Mouse (Mus musculus): ENCODE data around the gene Troap. TPM values are rescaled to one million over a fixed set of nuclear protein-coding genes. Genes with fewer than 3 reads are reported as not detected.

The Troap gene
- polyA plus RNA-seq, 1 experiment = 15.2 TPM

- H3K27me3 ChIP-seq (ENCODE audit: control insufficient read depth, insufficient read depth, low read length) = no peaks in the 10 kb centered on the region
- TF ChIP-seq POLR2A (IDR thresholded peaks at IDR 0.05; ENCODE audit: control insufficient read depth, low read depth, low read length) (no peak), CTCF (IDR thresholded peaks at IDR 0.05; ENCODE audit: control insufficient read depth, insufficient read depth, insufficient replicate concordance, low read depth, low read length) (no peak)
- no peak overlapping the region for H3K27ac ChIP-seq (ENCODE audit: control insufficient read depth, insufficient read depth, low read depth, low read length)
- H3K4me1 ChIP-seq (ENCODE audit: control insufficient read depth, insufficient read depth, low read length) = peaks cover 9% of the 10 kb centered on the region
- no peak overlapping the region for H3K4me3 ChIP-seq (ENCODE audit: control insufficient read depth, low read depth, low read length)
- H3K36me3 ChIP-seq (ENCODE audit: control insufficient read depth, insufficient read depth, low read length) = no peaks in the 10 kb centered on the region
Observed at GRCm38 (mm10) chr15:99079804-99080203, 5.4 kb downstream of the Troap start.

GRCm38 (mm10) chr15:99082322-99082721, 7.9 kb downstream of the Troap start:
- Histone ChIP-seq H3K27ac (ENCODE audit: control insufficient read depth, insufficient read depth, low read depth, low read length) (no peak overlapping the region), H3K4me3 (ENCODE audit: control insufficient read depth, low read depth, low read length) (no peak overlapping the region), H3K27me3 (ENCODE audit: control insufficient read depth, insufficient read depth, low read length) (no peaks in the 10 kb centered on the region), H3K36me3 (ENCODE audit: control insufficient read depth, insufficient read depth, low read length) (no peaks in the 10 kb centered on the region), H3K4me1 (ENCODE audit: control insufficient read depth, insufficient read depth, low read length) (peaks cover 8% of the 10 kb centered on the region)
- TF ChIP-seq CTCF (IDR thresholded peaks at IDR 0.05; ENCODE audit: control insufficient read depth, insufficient read depth, insufficient replicate concordance, low read depth, low read length) = no peak
- TF ChIP-seq POLR2A (IDR thresholded peaks at IDR 0.05; ENCODE audit: control insufficient read depth, low read depth, low read length) = no peak

- TF ChIP-seq CTCF (IDR thresholded peaks at IDR 0.05; ENCODE audit: control insufficient read depth, insufficient read depth, insufficient replicate concordance, low read depth, low read length) (no peak), POLR2A (IDR thresholded peaks at IDR 0.05; ENCODE audit: control insufficient read depth, low read depth, low read length) (no peak)
- Histone ChIP-seq H3K4me1 (ENCODE audit: control insufficient read depth, insufficient read depth, low read length) (peaks cover 12% of the 10 kb centered on the region), H3K4me3 (ENCODE audit: control insufficient read depth, low read depth, low read length) (no peak overlapping the region), H3K36me3 (ENCODE audit: control insufficient read depth, insufficient read depth, low read length) (no peaks in the 10 kb centered on the region), H3K27me3 (ENCODE audit: control insufficient read depth, insufficient read depth, low read length) (no peaks in the 10 kb centered on the region), H3K27ac (ENCODE audit: control insufficient read depth, insufficient read depth, low read depth, low read length) (no peak overlapping the region)
Observed at GRCm38 (mm10) chr15:99082840-99083239, 8.5 kb downstream of the Troap start.

GRCm38 (mm10) chr15:99083258-99083657, 8.9 kb downstream of the Troap start:
- TF ChIP-seq POLR2A (IDR thresholded peaks at IDR 0.05; ENCODE audit: control insufficient read depth, low read depth, low read length) (no peak), CTCF (IDR thresholded peaks at IDR 0.05; ENCODE audit: control insufficient read depth, insufficient read depth, insufficient replicate concordance, low read depth, low read length) (peak; percentile 56; the same call in 1 of the 2 replicates)
- H3K4me1 ChIP-seq (ENCODE audit: control insufficient read depth, insufficient read depth, low read length) = peaks cover 16% of the 10 kb centered on the region
- no peak overlapping the region for H3K27ac ChIP-seq (ENCODE audit: control insufficient read depth, insufficient read depth, low read depth, low read length)
- no peaks in the 10 kb centered on the region; the same call in 1 of the 2 replicates for H3K27me3 ChIP-seq (ENCODE audit: control insufficient read depth, insufficient read depth, low read length)
- no peaks in the 10 kb centered on the region for H3K36me3 ChIP-seq (ENCODE audit: control insufficient read depth, insufficient read depth, low read length)
- no peak overlapping the region for H3K4me3 ChIP-seq (ENCODE audit: control insufficient read depth, low read depth, low read length)

GRCm38 (mm10) chr15:99083867-99084557, 9.6 kb downstream of the Troap start:
- H3K4me3 ChIP-seq (ENCODE audit: control insufficient read depth, low read depth, low read length) = peak overlapping the region; percentile 32; the same call in 1 of the 2 replicates
- TF ChIP-seq POLR2A (IDR thresholded peaks at IDR 0.05; ENCODE audit: control insufficient read depth, low read depth, low read length) (no peak), CTCF (IDR thresholded peaks at IDR 0.05; ENCODE audit: control insufficient read depth, insufficient read depth, insufficient replicate concordance, low read depth, low read length) (no peak)
- peaks cover 20% of the 10 kb centered on the region for H3K4me1 ChIP-seq (ENCODE audit: control insufficient read depth, insufficient read depth, low read length)
- peaks cover 2% of the 10 kb centered on the region for H3K27me3 ChIP-seq (ENCODE audit: control insufficient read depth, insufficient read depth, low read length)
- H3K27ac ChIP-seq (ENCODE audit: control insufficient read depth, insufficient read depth, low read depth, low read length) = no peak overlapping the region
- no peaks in the 10 kb centered on the region for H3K36me3 ChIP-seq (ENCODE audit: control insufficient read depth, insufficient read depth, low read length)

- H3K4me1 ChIP-seq (ENCODE audit: control insufficient read depth, insufficient read depth, low read length) = peaks cover 21% of the 10 kb centered on the region
- no peak overlapping the region for H3K27ac ChIP-seq (ENCODE audit: control insufficient read depth, insufficient read depth, low read depth, low read length)
- peak overlapping the region; percentile 32 for H3K4me3 ChIP-seq (ENCODE audit: control insufficient read depth, low read depth, low read length)
- H3K36me3 ChIP-seq (ENCODE audit: control insufficient read depth, insufficient read depth, low read length) = no peaks in the 10 kb centered on the region
- no peak for TF ChIP-seq CTCF (IDR thresholded peaks at IDR 0.05; ENCODE audit: control insufficient read depth, insufficient read depth, insufficient replicate concordance, low read depth, low read length)
- TF ChIP-seq POLR2A (IDR thresholded peaks at IDR 0.05; ENCODE audit: control insufficient read depth, low read depth, low read length) = no peak
- peaks cover 2% of the 10 kb centered on the region for H3K27me3 ChIP-seq (ENCODE audit: control insufficient read depth, insufficient read depth, low read length)
Observed at GRCm38 (mm10) chr15:99084618-99085017, 10.2 kb downstream of the Troap start.

- Histone ChIP-seq H3K27ac (ENCODE audit: control insufficient read depth, insufficient read depth, low read depth, low read length) (no peak overlapping the region), H3K36me3 (ENCODE audit: control insufficient read depth, insufficient read depth, low read length) (no peaks in the 10 kb centered on the region), H3K4me1 (ENCODE audit: control insufficient read depth, insufficient read depth, low read length) (peaks cover 21% of the 10 kb centered on the region), H3K4me3 (ENCODE audit: control insufficient read depth, low read depth, low read length) (no peak overlapping the region), H3K27me3 (ENCODE audit: control insufficient read depth, insufficient read depth, low read length) (peaks cover 2% of the 10 kb centered on the region)
- TF ChIP-seq CTCF (IDR thresholded peaks at IDR 0.05; ENCODE audit: control insufficient read depth, insufficient read depth, insufficient replicate concordance, low read depth, low read length) (no peak), POLR2A (IDR thresholded peaks at IDR 0.05; ENCODE audit: control insufficient read depth, low read depth, low read length) (no peak)
Observed at GRCm38 (mm10) chr15:99085997-99086396, 11.6 kb downstream of the Troap start.

Measured in testis, adult 2 months (tissue).